Mouse (Mus musculus) spleen, embryonic (tissue): Measurements from ENCODE around the gene Ttl.

Source experiments
- CTCF ChIA-PET: fragments of 350-600 bp; sonication (Branson Sonifier 250); formaldehyde crosslinking; loops from one replicate; lab custom pipeline; 2022; lab: Charles Lee

Ttl gene

GRCm38 (mm10) chr2:129083514-129083913 lies 17.8 kb downstream of the Ttl start:
- CTCF ChIA-PET: interaction anchor here (0.6 kb wide), 2 partner anchors 273 to 1635 kb away, joined by 4 read pairs; no protein-coding TSS in a partner anchor

- CTCF ChIA-PET: no interaction called here
Measured at GRCm38 (mm10) chr2:129084959-129085358, 19.2 kb downstream of the Ttl start.

GRCm38 (mm10) chr2:129087520-129087919 lies 21.8 kb downstream of the Ttl start:
- CTCF ChIA-PET: interaction anchor here (0.6 kb wide), 1 partner anchor 1615 kb away, joined by 3 read pairs; no protein-coding TSS in a partner anchor

GRCm38 (mm10) chr2:129090370-129090769 lies 24.6 kb downstream of the Ttl start:
- CTCF ChIA-PET: interaction anchor here (0.6 kb wide), 1 partner anchor 44 kb away, joined by 3 read pairs; no protein-coding TSS in a partner anchor

DNA sequence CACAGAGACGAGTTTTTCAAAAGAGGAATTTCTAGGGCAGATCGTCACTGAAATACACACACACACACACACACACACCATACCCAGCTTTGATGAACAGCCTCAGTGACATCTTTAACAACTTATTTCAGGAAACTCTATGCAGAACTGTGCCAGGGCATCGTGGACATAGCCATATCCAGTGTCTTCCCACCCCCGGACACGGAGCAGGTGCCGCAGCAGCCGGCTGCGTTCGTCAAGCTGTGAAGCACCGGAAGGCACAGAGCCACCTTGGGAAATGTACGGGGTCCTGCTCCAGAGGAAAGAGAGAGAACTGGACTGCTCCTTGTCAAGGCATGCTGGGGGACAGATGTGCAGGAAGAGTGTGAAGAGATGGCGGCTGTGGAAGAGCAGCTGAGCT lies 27.1 kb downstream of the Ttl start:
- CTCF ChIA-PET: no interaction called here

GRCm38 (mm10) chr2:129093926-129094724 lies 28.4 kb downstream of the Ttl start:
- CTCF ChIA-PET: no interaction called here

DNA sequence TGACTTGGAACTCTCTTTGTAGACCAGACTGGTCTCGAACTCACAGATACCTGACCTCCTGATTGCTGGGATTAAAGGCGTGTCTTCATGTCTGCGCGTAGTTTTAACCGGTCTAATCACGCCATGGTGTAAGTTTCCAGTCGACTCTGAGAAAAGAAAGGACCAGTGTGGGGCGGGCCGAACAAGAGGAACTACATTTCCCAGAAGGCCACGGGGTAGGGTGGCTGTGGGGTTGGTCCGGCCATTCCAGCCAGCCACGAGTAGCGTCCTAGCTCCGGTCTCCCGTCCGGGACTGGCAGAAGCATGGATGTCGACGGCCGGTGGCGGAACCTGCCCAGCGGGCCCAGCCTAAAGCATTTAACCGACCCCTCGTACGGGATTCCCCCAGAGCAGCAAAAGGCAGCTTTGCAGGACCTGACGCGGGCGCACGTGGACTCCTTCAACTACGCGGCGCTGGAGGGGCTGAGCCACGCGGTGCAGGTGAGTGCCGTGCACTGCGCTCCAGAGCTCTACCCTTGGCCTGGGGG lies 35.1 kb downstream of the Ttl start, which contains the start of gene Polr1b:
TSS of gene Polr1b (plus strand) at position 212 of the 527 bp plus-strand sequence.
- CTCF ChIA-PET: no interaction called here

DNA sequence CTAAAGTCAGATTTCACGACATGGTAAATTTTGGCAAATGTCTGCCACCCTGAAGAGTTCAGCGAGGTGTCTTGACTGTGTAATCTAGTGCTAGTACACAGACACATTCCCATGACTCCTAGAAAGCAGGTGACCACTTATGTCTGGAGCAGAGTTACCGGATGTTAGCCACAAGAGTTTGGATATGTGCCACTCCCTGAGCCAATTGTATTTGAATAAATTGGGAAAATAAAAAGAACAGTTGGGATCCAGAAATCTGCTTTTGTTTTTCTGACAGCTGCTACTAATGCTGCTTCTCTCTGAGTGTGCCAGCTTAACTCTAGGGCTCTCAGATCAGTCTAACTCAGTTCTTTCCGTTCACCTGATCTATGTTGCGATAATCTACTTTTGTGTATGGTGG lies 47.2 kb downstream of the Ttl start:
- CTCF ChIA-PET: no interaction called here

DNA sequence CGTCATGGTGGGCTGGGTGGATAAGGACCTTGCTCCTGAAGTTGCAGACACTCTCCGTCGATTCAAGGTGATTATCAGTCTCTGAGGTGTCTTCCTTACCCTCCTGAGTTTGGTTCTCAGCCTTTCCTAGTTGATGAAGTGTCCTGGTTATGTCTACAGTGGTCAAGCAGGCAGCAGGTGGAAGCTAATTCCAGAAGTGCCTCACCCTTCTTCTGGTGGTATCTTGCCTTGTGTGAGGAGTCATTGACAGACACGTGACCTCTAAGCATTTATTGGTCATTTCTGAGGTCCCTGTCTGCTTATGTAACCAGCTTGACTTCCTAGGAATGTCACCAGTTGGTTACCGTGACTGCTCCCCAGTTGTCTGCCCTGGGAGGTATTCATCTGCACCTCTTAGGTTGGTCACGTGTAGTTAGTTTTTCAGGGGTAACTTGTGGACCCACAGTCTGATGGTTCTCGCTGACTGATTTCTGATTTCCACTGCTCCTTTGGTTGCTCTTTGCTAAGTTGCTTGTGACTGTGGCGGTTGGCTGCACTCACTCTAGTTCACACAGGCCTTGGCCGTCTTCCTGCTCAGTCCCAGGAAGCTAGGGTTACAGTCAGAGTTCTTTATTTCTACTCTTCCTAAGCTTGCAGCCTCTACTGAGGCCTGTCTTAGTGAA lies 50.1 kb downstream of the Ttl start:
- CTCF ChIA-PET: no interaction called here

- CTCF ChIA-PET: no interaction called here
Measured at GRCm38 (mm10) chr2:129116368-129116739, 50.6 kb downstream of the Ttl start.

DNA sequence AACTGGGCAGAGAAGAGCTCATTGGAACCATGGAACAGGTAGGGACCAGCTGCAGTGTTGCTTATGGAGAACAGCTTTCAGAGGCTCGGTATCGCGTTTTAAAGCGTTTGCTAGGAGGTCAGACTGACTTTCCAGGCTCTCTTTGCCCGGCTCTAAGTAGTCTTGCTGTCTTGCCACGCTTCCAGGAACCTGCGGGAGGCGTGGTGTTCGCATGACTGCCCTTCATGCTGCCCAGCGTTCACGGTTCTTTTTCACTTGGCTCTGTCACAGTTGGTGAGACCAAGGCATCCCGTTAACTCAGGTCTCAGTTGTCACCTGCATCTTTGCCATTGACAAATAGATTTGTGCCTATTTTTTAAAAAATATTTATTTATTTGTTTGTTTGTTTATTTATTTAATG lies 52.3 kb downstream of the Ttl start:
- CTCF ChIA-PET: no interaction called here

GRCm38 (mm10) chr2:129121986-129122385 lies 56.2 kb downstream of the Ttl start:
- CTCF ChIA-PET: no interaction called here

- CTCF ChIA-PET: no interaction called here
Measured at GRCm38 (mm10) chr2:129129412-129129929, 63.7 kb downstream of the Ttl start, which contains the start of gene Chchd5. Gene Chchd5, plus strand, starts transcription at chr2:129129700.

DNA sequence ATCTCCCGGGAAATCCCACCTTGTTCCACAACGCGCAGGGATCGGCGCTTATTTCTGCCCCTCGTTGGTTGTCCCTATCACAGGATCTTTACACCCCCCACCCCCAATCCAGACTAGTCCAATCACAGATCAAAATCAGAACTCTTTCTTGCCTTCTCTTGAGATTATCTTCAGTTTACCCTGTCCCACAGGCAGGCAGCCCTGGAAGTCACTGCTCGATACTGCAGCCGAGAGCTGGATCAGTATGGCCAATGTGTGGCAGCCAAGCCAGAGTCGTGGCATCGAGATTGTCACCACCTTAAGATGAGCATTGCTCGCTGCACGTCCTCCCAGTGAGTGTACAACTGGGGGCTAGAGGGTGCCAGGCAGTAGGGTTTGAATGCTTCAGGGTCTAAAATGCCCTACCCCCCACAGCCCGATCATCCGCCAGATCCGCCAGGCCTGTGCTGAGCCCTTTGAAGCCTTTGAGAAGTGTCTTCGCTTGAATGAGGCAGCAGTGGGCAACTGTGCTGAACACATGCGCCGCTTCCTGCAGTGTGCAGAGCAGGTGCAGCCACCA lies 64.3 kb downstream of the Ttl start:
- CTCF ChIA-PET: interaction anchor here (0.6 kb wide), 1 partner anchor 606 kb away, joined by 3 read pairs; no protein-coding TSS in a partner anchor

DNA sequence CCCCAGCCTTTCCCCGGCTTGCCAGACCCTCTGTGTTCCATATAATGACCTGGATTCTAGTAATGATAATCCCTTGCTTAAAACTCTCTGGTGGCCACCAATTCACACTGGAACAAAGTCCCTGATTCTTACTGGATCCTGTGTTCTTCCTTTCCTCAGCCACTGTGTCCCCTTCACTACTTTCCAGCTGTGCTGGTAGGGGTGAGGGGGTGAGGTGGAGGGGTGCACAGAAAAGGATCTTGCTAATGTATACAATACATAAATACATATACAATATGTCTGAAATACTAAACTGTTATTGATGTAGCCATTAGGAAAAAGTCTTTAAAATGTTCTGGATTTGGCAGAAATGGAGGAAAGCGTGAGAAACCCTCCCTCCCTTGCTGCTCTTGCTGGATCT lies 65.0 kb downstream of the Ttl start:
- CTCF ChIA-PET: no interaction called here

GRCm38 (mm10) chr2:129132231-129132630 lies 66.5 kb downstream of the Ttl start:
- CTCF ChIA-PET: no interaction called here

DNA sequence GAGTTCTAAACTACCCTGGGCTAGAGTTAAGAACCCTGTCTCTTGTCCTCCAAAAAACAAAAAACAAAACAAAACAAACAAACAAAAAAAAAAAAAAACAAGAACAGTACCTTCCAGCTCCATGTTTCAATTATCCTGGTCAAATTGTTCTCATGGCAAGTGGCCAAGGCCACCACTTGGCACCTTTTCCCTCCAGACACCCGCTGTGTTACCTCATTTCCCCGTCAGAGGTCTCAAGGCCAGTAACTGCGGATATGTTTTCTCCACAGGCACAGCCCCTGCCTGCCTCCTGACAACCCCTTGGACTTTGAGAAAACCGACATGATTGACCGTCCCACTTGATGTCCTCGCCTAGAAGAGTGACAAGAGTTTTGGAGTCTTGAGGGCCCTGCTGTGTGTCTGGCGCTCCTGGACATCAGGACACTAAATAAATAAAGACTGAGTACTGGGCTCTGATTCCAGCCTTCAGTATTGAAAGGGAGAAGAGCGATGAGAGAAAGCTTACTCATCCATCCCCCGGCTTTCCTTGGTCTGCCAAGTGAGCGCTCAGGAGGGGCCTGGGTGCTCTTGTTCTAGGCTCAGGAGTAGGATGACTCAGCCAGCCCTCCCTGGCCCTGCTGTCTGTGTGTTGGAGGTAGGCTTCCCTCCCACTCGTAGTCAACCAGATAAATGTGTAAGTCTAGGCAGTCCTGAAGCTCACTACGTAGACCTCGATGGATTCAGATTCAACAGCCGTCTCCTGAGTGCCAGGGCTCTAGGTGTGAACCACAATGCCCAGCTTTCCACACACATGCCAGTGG lies 67.5 kb downstream of the Ttl start:
- CTCF ChIA-PET: no interaction called here

DNA sequence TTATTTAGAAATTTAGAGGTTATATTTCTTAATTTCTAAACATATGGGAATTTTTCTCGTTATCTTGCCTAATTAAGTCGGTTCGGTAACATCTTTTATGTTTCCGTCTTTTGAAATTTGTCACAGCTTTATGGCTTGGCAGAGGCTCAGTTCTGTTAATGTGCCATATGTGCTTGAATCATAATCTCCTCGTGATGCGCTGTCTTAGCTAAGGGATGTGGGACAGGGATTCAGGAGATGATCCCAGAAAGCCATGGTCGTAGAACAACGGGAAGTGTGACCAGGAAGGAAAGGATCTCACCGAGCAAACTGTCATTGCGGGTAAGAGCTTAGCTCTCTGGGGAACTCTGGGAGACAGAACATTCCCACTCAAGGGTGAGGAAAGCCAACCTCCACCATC lies 74.2 kb downstream of the Ttl start:
- CTCF ChIA-PET: no interaction called here
